Mouse (Mus musculus): Measurements from ENCODE around the gene Mocs2. TPM values are rescaled to one million over a fixed set of nuclear protein-coding genes. Genes with fewer than 3 reads are reported as not detected.

The Mocs2 gene
- 92.5 and 92.6 TPM in 2 replicates for polyA plus RNA-seq (2014; fragmentation: Nextera tagmentation; extraction: Ambion mirVana)

- Histone ChIP-seq H3K4me1 (replicated peaks; ENCODE audit: control insufficient read depth, insufficient read depth, low read length) (peaks cover 13% of the 10 kb centered on the region), H3K9me3 (ENCODE audit: control insufficient read depth, low read length) (no peaks in the 10 kb centered on the region), H3K4me3 (ENCODE audit: low read depth, low read length) (peak within 1 kb of the TSS; percentile 75), H3K9ac (ENCODE audit: low read length) (peak within 1 kb of the TSS; percentile 61), H3K36me3 (ENCODE audit: control insufficient read depth, insufficient read depth, low read length) (peaks cover 15% of the 10 kb centered on the region), H3K27ac (ENCODE audit: low read depth) (no peak within 1 kb of the TSS), H3K4me2 (ENCODE audit: low read length) (peak within 1 kb of the TSS; percentile 92), H3K27me3 (replicated peaks; ENCODE audit: control insufficient read depth, insufficient read depth, low read length) (no peaks in the 10 kb centered on the region)
- peak; percentile 97 for DNase-seq (ENCODE audit: low spot score)
- ATAC-seq (replicated peaks; ENCODE audit: low FRiP score, low TSS enrichment, low read depth), result peak; percentile 98
- WGBS, result under 1% methylated on average over 39 of the region's 39 CpGs
Observed at GRCm38 (mm10) chr13:114817751-114818360, at the start of gene Mocs2. Gene Mocs2, plus strand, starts transcription at chr13:114818236.

GRCm38 (mm10) chr13:114791511-114791910 lies 26.5 kb upstream of the Mocs2 start:
- DNase-seq (ENCODE audit: low spot score), result no peak
- no peak for ATAC-seq (replicated peaks; ENCODE audit: low FRiP score, low TSS enrichment, low read depth)
- WGBS, result 88% methylated on average over 1 of the region's 1 CpGs

GRCm38 (mm10) chr13:114793250-114794030 lies 24.6 kb upstream of the Mocs2 start:
- no peaks in the 10 kb centered on the region for H3K9me3 ChIP-seq (ENCODE audit: control insufficient read depth, low read length)
- 43% methylated on average over 6 of the region's 6 CpGs for WGBS
- no peaks in the 10 kb centered on the region for H3K4me1 ChIP-seq (replicated peaks; ENCODE audit: control insufficient read depth, insufficient read depth, low read length)
- H3K27me3 ChIP-seq (replicated peaks; ENCODE audit: control insufficient read depth, insufficient read depth, low read length), result no peaks in the 10 kb centered on the region
- no peak overlapping the region for H3K9ac ChIP-seq (ENCODE audit: low read length)
- no peaks in the 10 kb centered on the region for H3K36me3 ChIP-seq (ENCODE audit: control insufficient read depth, insufficient read depth, low read length)
- no peak overlapping the region for H3K4me2 ChIP-seq (ENCODE audit: low read length)
- no peak overlapping the region for H3K27ac ChIP-seq (ENCODE audit: low read depth)
- ATAC-seq (replicated peaks; ENCODE audit: low FRiP score, low TSS enrichment, low read depth), result no peak
- no peak overlapping the region for H3K4me3 ChIP-seq (ENCODE audit: low read depth, low read length)
- peak; percentile 69 for DNase-seq (ENCODE audit: low spot score)

More at GRCm38 (mm10) chr13:114791511-114791910, 26.5 kb upstream of the Mocs2 start:
- no peaks in the 10 kb centered on the region for H3K27me3 ChIP-seq (replicated peaks; ENCODE audit: control insufficient read depth, insufficient read depth, low read length)
- H3K9me3 ChIP-seq (ENCODE audit: control insufficient read depth, low read length), result no peaks in the 10 kb centered on the region
- no peak overlapping the region for H3K9ac ChIP-seq (ENCODE audit: low read length)
- no peak overlapping the region for H3K4me3 ChIP-seq (ENCODE audit: low read depth, low read length)
- no peaks in the 10 kb centered on the region for H3K4me1 ChIP-seq (replicated peaks; ENCODE audit: control insufficient read depth, insufficient read depth, low read length)
- no peak overlapping the region for H3K4me2 ChIP-seq (ENCODE audit: low read length)
- no peaks in the 10 kb centered on the region for H3K36me3 ChIP-seq (ENCODE audit: control insufficient read depth, insufficient read depth, low read length)
- no peak overlapping the region for H3K27ac ChIP-seq (ENCODE audit: low read depth)

- Histone ChIP-seq H3K4me2 (ENCODE audit: low read length) (no peak overlapping the region), H3K9ac (ENCODE audit: low read length) (no peak overlapping the region), H3K9me3 (ENCODE audit: control insufficient read depth, low read length) (no peaks in the 10 kb centered on the region), H3K36me3 (ENCODE audit: control insufficient read depth, insufficient read depth, low read length) (no peaks in the 10 kb centered on the region), H3K4me1 (replicated peaks; ENCODE audit: control insufficient read depth, insufficient read depth, low read length) (no peaks in the 10 kb centered on the region), H3K27me3 (replicated peaks; ENCODE audit: control insufficient read depth, insufficient read depth, low read length) (no peaks in the 10 kb centered on the region), H3K4me3 (ENCODE audit: low read depth, low read length) (no peak overlapping the region), H3K27ac (ENCODE audit: low read depth) (no peak overlapping the region)
- WGBS, result 93% methylated on average over 3 of the region's 3 CpGs
- DNase-seq (ENCODE audit: low spot score) (no peak), ATAC-seq (replicated peaks; ENCODE audit: low FRiP score, low TSS enrichment, low read depth) (no peak)
Observed at GRCm38 (mm10) chr13:114801857-114802256, 16.2 kb upstream of the Mocs2 start.

GRCm38 (mm10) chr13:114802971-114803370 lies 15.1 kb upstream of the Mocs2 start:
- H3K27me3 ChIP-seq (replicated peaks; ENCODE audit: control insufficient read depth, insufficient read depth, low read length), result no peaks in the 10 kb centered on the region
- WGBS, result 82% methylated on average over 2 of the region's 2 CpGs
- DNase-seq (ENCODE audit: low spot score), result no peak
- no peaks in the 10 kb centered on the region for H3K36me3 ChIP-seq (ENCODE audit: control insufficient read depth, insufficient read depth, low read length)
- H3K4me3 ChIP-seq (ENCODE audit: low read depth, low read length), result no peak overlapping the region
- no peak overlapping the region for H3K4me2 ChIP-seq (ENCODE audit: low read length)
- H3K4me1 ChIP-seq (replicated peaks; ENCODE audit: control insufficient read depth, insufficient read depth, low read length), result no peaks in the 10 kb centered on the region
- 0 out of 2 replicates have a peak, but pooled peaks have one; percentile 55 for ATAC-seq (replicated peaks; ENCODE audit: low FRiP score, low TSS enrichment, low read depth)
- H3K27ac ChIP-seq (ENCODE audit: low read depth), result no peak overlapping the region
- no peaks in the 10 kb centered on the region for H3K9me3 ChIP-seq (ENCODE audit: control insufficient read depth, low read length)
- no peak overlapping the region for H3K9ac ChIP-seq (ENCODE audit: low read length)

GRCm38 (mm10) chr13:114809624-114810210 lies 8.3 kb upstream of the Mocs2 start:
- WGBS, result 66% methylated on average over 5 of the region's 5 CpGs
- Histone ChIP-seq H3K4me2 (ENCODE audit: low read length) (no peak overlapping the region), H3K27me3 (replicated peaks; ENCODE audit: control insufficient read depth, insufficient read depth, low read length) (no peaks in the 10 kb centered on the region), H3K9me3 (ENCODE audit: control insufficient read depth, low read length) (no peaks in the 10 kb centered on the region), H3K4me3 (ENCODE audit: low read depth, low read length) (no peak overlapping the region), H3K36me3 (ENCODE audit: control insufficient read depth, insufficient read depth, low read length) (no peaks in the 10 kb centered on the region), H3K27ac (ENCODE audit: low read depth) (no peak overlapping the region), H3K9ac (ENCODE audit: low read length) (no peak overlapping the region), H3K4me1 (replicated peaks; ENCODE audit: control insufficient read depth, insufficient read depth, low read length) (no peaks in the 10 kb centered on the region)
- no peak for DNase-seq (ENCODE audit: low spot score)
- ATAC-seq (replicated peaks; ENCODE audit: low FRiP score, low TSS enrichment, low read depth), result no peak

GRCm38 (mm10) chr13:114818513-114818912 lies 477 bp downstream of the Mocs2 start:
- H3K9me3 ChIP-seq (ENCODE audit: control insufficient read depth, low read length), result no peaks in the 10 kb centered on the region
- H3K27me3 ChIP-seq (replicated peaks; ENCODE audit: control insufficient read depth, insufficient read depth, low read length), result no peaks in the 10 kb centered on the region
- H3K4me1 ChIP-seq (replicated peaks; ENCODE audit: control insufficient read depth, insufficient read depth, low read length), result peaks cover 13% of the 10 kb centered on the region
- H3K9ac ChIP-seq (ENCODE audit: low read length), result peak overlapping the region; percentile 61
- ATAC-seq (replicated peaks; ENCODE audit: low FRiP score, low TSS enrichment, low read depth) (peak; percentile 71), DNase-seq (ENCODE audit: low spot score) (no peak)
- peak overlapping the region; percentile 75 for H3K4me3 ChIP-seq (ENCODE audit: low read depth, low read length)
- 23% methylated on average over 9 of the region's 9 CpGs for WGBS
- H3K36me3 ChIP-seq (ENCODE audit: control insufficient read depth, insufficient read depth, low read length), result peaks cover 15% of the 10 kb centered on the region
- H3K4me2 ChIP-seq (ENCODE audit: low read length), result peak overlapping the region; percentile 92
- H3K27ac ChIP-seq (ENCODE audit: low read depth), result no peak overlapping the region

- no peak overlapping the region for H3K9ac ChIP-seq (ENCODE audit: low read length)
- H3K4me3 ChIP-seq (ENCODE audit: low read depth, low read length), result no peak overlapping the region
- H3K27ac ChIP-seq (ENCODE audit: low read depth), result no peak overlapping the region
- no peak overlapping the region for H3K4me2 ChIP-seq (ENCODE audit: low read length)
- WGBS, result 77% methylated on average over 2 of the region's 2 CpGs
- H3K27me3 ChIP-seq (replicated peaks; ENCODE audit: control insufficient read depth, insufficient read depth, low read length), result no peaks in the 10 kb centered on the region
- H3K36me3 ChIP-seq (ENCODE audit: control insufficient read depth, insufficient read depth, low read length), result peaks cover 36% of the 10 kb centered on the region
- H3K4me1 ChIP-seq (replicated peaks; ENCODE audit: control insufficient read depth, insufficient read depth, low read length), result peaks cover 9% of the 10 kb centered on the region
- ATAC-seq (replicated peaks; ENCODE audit: low FRiP score, low TSS enrichment, low read depth) (no peak), DNase-seq (ENCODE audit: low spot score) (no peak)
- no peaks in the 10 kb centered on the region for H3K9me3 ChIP-seq (ENCODE audit: control insufficient read depth, low read length)
Observed at GRCm38 (mm10) chr13:114822871-114823270, 4.8 kb downstream of the Mocs2 start.

Measured in intestine, embryonic 14.5 days (tissue).